In the genomic region with DNA sequence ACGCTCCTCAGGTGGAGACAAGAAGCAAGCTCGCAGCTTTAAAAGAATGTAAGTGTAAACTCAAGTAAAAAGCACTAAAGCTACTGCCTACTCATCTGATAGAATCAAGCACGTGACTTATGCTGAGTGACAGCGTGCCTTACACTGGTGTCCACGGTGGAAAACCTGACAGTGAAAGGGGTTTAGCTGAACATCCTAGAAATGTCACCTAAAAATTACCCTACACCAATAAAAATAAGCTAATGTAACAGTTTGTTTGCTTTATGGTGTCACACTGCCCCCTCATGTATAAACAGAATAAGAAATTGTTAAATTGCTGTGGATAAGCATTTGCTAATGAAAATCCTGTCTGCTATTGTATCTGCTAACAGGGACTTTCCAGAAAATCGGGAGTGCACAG, we compare ENCODE assay signal across 11 mouse cellular contexts.
DNase-seq lines count a peak whose midpoint lies in the region; ATAC-seq and TF ChIP-seq lines count a peak whose summit lies in the region.
"Had no signal": no experiment of that assay in that cellular context is flagged by ENCODE, and none has a peak within 500 bp of the region (broad histone marks: within the 10 kb centered on the region; RNA-seq: fewer than 3 reads in every experiment).

No protein-coding gene starts in this region.

- H3K27me3 ChIP-seq in hindbrain, embryonic 14.5 days (ENCODE audit: control insufficient read depth, insufficient read depth, low read length): no peaks in the 10 kb centered on the region
- no peaks in the 10 kb centered on the region for H3K27me3 ChIP-seq in hindbrain, embryonic 11.5 days (ENCODE audit: control insufficient read depth, insufficient read depth, low read length)
- no peaks in the 10 kb centered on the region for H3K27me3 ChIP-seq in liver, adult 2 months (ENCODE audit: control insufficient read depth, insufficient read depth, low read length)
- no peaks in the 10 kb centered on the region for H3K27me3 ChIP-seq in liver, embryonic 12.5 days (replicated peaks)
- H3K27me3 ChIP-seq: embryonic facial prominence, embryonic 13.5 days had no signal

- peak; percentile 41 for TF ChIP-seq CTCF in liver, adult 2 months (IDR thresholded peaks at IDR 0.05; ENCODE audit: low read depth, low read length)
- no peak for TF ChIP-seq CTCF in brain, embryonic 14.5 days (IDR thresholded peaks at IDR 0.05; ENCODE audit: borderline replicate concordance, extremely low read depth, insufficient read depth, insufficient read length)

- peak; percentile 64 for DNase-seq in hindbrain, embryonic 14.5 days (ENCODE audit: low spot score)
- DNase-seq in hindbrain, embryonic 11.5 days (ENCODE audit: low spot score): no peak
- DNase-seq in liver, adult 2 months (ENCODE audit: extremely low read depth, low read depth, low spot score): peak; percentile 6
- DNase-seq in brain, embryonic 14.5 days (ENCODE audit: low read depth): peak; percentile 55
- no peak for DNase-seq in Muller cell, postnatal 12 days (ENCODE audit: inconsistent ontology term)
- DNase-seq: cerebellum, postnatal 10 days; lung, postnatal 4 days had no signal

- no peak for ATAC-seq in hindbrain, embryonic 14.5 days (ENCODE audit: low FRiP score)
- no peak for ATAC-seq in hindbrain, embryonic 11.5 days (ENCODE audit: low FRiP score)
- ATAC-seq in liver, embryonic 12.5 days: no peak
- peak; percentile 86 for ATAC-seq in CD4-positive, CD25-positive, alpha-beta regulatory T cell, adult 4 months
- no peak for ATAC-seq in erythroid progenitor cell, adult 5-6 weeks (replicated peaks; ENCODE audit: low FRiP score, poor library complexity, severe bottlenecking)

- H3K27ac ChIP-seq in hindbrain, embryonic 14.5 days: no peak overlapping the region
- no peak overlapping the region for H3K27ac ChIP-seq in hindbrain, embryonic 11.5 days (ENCODE audit: low read depth, low read length)
- H3K27ac ChIP-seq in liver, adult 2 months (replicated peaks; ENCODE audit: insufficient read depth, low read depth, low read length): no peak overlapping the region
- H3K27ac ChIP-seq in liver, embryonic 12.5 days: no peak overlapping the region
- H3K27ac ChIP-seq: embryonic facial prominence, embryonic 13.5 days had no signal

- WGBS in hindbrain, embryonic 14.5 days: 84% methylated on average over 6 of the region's 6 CpGs
- 91% methylated on average over 6 of the region's 6 CpGs for WGBS in hindbrain, embryonic 11.5 days
- WGBS in liver, adult 2 months: 81% methylated on average over 6 of the region's 6 CpGs
- 75% methylated on average over 6 of the region's 6 CpGs for WGBS in liver, embryonic 12.5 days (ENCODE audit: insufficient replicate concordance)

- no peaks in the 10 kb centered on the region for H3K4me1 ChIP-seq in hindbrain, embryonic 14.5 days (replicated peaks; ENCODE audit: control insufficient read depth, insufficient read depth, low read length)
- no peaks in the 10 kb centered on the region for H3K4me1 ChIP-seq in hindbrain, embryonic 11.5 days (replicated peaks; ENCODE audit: control insufficient read depth, insufficient read depth, low read length)
- H3K4me1 ChIP-seq in liver, adult 2 months (ENCODE audit: control insufficient read depth, insufficient read depth, low read length): no peaks in the 10 kb centered on the region
- H3K4me1 ChIP-seq in liver, embryonic 12.5 days: no peaks in the 10 kb centered on the region

- TF ChIP-seq POLR2A in liver, adult 2 months (IDR thresholded peaks at IDR 0.05; ENCODE audit: extremely low read depth, insufficient read depth, low read length): no peak
- no peak for TF ChIP-seq POLR2A in brain, embryonic 14.5 days (IDR thresholded peaks at IDR 0.05; ENCODE audit: borderline replicate concordance, extremely low read depth, insufficient read depth, insufficient read length, poor library complexity, severe bottlenecking)

- no peak overlapping the region for H3K4me2 ChIP-seq in hindbrain, embryonic 14.5 days (replicated peaks)
- H3K4me2 ChIP-seq in hindbrain, embryonic 11.5 days (replicated peaks; ENCODE audit: low read depth, low read length): no peak overlapping the region
- H3K4me2 ChIP-seq in liver, embryonic 12.5 days: no peak overlapping the region
- H3K4me2 ChIP-seq: embryonic facial prominence, embryonic 13.5 days had no signal

- no peaks in the 10 kb centered on the region for H3K36me3 ChIP-seq in hindbrain, embryonic 14.5 days (replicated peaks; ENCODE audit: control insufficient read depth, insufficient read depth)
- H3K36me3 ChIP-seq in hindbrain, embryonic 11.5 days (ENCODE audit: control insufficient read depth, insufficient read depth, low read length): no peaks in the 10 kb centered on the region
- H3K36me3 ChIP-seq in liver, adult 2 months (ENCODE audit: control insufficient read depth, insufficient read depth, low read length): no peaks in the 10 kb centered on the region
- peaks cover 14% of the 10 kb centered on the region for H3K36me3 ChIP-seq in liver, embryonic 12.5 days

- H3K4me3 ChIP-seq in hindbrain, embryonic 14.5 days (replicated peaks; ENCODE audit: low read length): no peak overlapping the region
- H3K4me3 ChIP-seq in hindbrain, embryonic 11.5 days (ENCODE audit: low read depth, low read length): no peak overlapping the region
- no peak overlapping the region for H3K4me3 ChIP-seq in liver, adult 2 months (ENCODE audit: insufficient read depth, low read depth, low read length)
- no peak overlapping the region for H3K4me3 ChIP-seq in liver, embryonic 12.5 days
- H3K4me3 ChIP-seq: embryonic facial prominence, embryonic 13.5 days had no signal

- H3K9me3 ChIP-seq in hindbrain, embryonic 14.5 days (ENCODE audit: control insufficient read depth, low read length): no peaks in the 10 kb centered on the region
- no peaks in the 10 kb centered on the region for H3K9me3 ChIP-seq in hindbrain, embryonic 11.5 days (ENCODE audit: control insufficient read depth, low read length)
- H3K9me3 ChIP-seq in liver, embryonic 12.5 days (replicated peaks): no peaks in the 10 kb centered on the region
- H3K9me3 ChIP-seq: embryonic facial prominence, embryonic 13.5 days had no signal

- no peak overlapping the region for H3K9ac ChIP-seq in hindbrain, embryonic 14.5 days
- no peak overlapping the region for H3K9ac ChIP-seq in hindbrain, embryonic 11.5 days (ENCODE audit: low read depth, low read length)
- no peak overlapping the region for H3K9ac ChIP-seq in liver, adult 2 months (ENCODE audit: low read depth, low read length)
- H3K9ac ChIP-seq in liver, embryonic 12.5 days: no peak overlapping the region
- H3K9ac ChIP-seq: embryonic facial prominence, embryonic 13.5 days had no signal

- H3K79me2 ChIP-seq in liver, adult 2 months (ENCODE audit: control insufficient read depth, insufficient read depth, low read length): no peaks in the 10 kb centered on the region

Comparison
In these comparisons a context has a peak if more than half of its experiments do, and no peak if none do; other contexts are left out.
1. DNase-seq: peak in hindbrain, embryonic 14.5 days (single experiment), liver, adult 2 months (single experiment) and brain, embryonic 14.5 days (single experiment); none in hindbrain, embryonic 11.5 days (single experiment) and Muller cell, postnatal 12 days (single experiment).